Mouse (Mus musculus): Measurements from ENCODE around the gene Ube2cbp.

Gene Ube2cbp

DNA sequence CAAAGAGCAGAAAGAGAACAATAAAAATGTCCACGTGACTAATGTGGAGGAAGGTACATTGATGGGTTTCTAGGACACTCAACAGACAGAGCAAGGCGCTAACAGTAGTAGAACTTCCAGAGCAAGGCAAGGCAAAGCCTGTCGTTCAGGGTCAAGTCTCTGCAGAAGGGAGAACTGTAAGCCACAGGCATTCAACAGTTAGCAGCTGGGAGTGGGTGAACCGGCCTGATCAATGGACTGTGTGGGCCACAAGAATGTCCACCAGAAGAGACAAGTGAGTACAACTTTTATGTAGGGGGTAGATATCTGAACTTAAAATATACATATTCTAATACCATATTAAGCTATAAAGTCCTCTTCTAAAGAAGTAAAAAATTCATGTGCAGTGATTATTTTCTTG is 41.4 kb downstream of the Ube2cbp start:
- DNase-seq (ENCODE audit: low spot score) = no peak

DNA sequence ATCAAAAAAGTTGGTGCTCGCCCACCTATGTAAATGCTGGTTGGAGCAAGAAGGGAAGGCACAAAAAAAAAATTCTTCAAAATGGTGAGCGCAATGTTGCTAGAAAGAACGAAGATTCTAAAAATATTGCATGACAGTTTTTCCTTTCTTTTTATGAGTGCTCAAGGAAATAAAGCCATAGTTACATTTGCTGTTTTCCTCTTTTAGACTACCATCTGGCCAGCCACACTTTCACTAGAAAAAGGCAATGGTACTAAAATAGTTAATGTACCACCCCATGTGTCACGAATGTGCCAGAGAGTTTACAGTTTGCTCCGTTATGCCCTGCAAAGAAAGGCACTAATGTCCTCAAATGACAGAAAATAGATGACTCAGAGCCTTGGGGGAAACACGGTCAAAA is 45.4 kb downstream of the Ube2cbp start:
- DNase-seq (ENCODE audit: low spot score) = no peak

DNA sequence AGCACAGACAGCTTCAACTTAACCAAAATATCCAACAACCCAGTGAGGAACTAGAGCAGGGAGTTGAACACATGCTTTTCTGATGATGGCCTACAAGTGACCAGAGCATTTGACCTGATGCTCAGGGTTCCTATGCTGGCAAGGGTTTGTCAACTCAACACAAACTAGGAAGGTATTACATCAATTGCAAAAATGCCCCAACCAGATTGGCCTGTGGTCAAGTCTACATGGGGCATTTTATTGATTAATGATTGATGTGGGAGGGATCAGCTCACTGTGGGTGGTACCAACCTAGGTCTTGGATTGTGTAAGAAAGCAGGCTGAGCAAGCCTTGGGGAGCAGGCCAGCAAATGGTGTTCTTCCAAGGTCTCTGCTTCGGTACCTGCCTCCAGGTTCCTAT is 46.8 kb downstream of the Ube2cbp start:
- DNase-seq (ENCODE audit: low spot score) = no peak

DNA sequence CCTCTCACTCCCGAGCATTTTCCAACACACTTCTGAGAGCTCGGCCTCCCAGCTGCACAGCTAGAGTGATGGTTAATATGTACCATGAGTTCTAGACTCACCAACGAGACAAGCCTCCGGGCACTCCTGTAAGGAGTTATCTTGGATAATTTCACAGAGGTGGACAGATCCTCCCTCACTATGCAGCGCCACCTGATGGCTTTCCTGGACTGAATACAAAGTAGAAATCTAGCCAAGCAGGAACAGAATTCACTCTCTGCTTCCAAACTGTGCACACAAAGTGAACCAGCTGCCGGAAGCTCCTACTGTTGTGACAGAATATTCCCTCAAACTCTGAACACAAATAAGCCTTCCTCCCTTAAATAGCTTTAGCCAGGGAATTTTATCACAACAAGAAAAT is 69.0 kb downstream of the Ube2cbp start:
- DNase-seq (ENCODE audit: low spot score) = no peak

DNA sequence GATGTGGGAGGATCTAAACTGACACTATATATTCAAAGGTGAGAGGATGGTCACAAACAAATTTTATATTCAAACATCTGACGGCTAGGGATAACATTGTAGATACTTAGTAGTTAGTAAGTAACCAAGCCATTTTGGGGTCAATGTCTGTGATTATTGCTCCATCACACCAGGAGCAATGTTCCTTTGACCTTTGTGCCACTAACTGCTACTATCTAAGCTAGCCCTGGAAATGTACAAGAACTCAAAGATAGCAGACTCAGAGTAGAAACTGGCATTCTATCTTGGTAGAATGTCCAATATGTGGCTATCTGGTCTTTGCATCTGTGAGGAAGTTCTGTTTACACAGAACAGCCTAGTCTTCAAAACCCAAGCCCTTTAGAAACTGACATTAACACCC is 69.7 kb downstream of the Ube2cbp start:
- DNase-seq (ENCODE audit: low spot score) = no peak

DNA sequence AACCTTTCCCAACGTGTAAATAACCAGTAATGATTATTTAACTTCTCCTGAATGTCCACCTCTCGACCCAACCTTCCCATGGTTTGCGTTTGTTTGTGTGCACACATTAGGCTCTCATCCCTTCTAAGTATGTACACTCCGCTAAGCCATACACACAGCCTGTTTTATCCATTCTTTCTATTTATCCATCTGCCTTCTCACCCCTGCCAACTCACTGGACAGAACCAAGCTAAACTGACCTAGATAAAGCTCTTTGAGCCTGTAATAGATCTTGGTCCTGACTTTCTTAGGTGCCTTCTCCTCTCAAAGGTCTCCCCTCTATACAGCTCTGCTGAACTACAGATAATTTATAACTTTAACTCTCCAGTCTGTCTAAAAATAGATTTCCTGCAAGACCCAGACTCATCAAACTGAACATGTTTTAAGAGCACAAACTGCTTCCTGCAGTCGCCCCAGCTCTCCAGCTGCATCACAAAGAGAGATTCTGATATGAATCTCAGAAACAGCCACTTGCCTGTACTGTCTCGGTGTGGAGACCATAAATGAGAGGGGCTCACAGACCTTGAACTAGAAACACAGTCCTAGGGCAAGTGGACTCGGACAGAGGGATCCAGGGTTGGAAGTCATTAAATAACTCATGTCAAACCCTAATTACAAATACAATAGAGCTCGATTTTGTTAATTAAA is 71.0 kb downstream of the Ube2cbp start:
- DNase-seq (ENCODE audit: low spot score) = no peak

DNA sequence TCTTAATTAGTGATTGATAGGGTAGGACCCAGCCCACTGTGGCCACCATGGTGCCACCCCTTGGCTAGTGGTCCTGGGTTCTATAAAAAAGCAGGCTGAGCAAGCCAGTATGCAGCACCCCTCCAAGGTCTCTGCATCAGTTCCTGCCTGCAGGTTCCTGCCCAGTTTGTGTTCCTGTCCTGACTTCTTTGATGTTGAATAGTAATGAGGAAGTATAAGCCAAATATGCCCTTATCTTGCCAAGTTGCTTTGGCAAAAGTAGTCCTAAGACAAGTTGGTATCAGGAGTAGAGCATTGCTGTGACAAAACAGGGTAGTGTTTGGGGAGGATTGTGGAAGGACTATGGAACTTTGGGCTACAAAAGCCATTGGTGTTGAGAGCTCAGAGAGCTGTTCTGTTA is 73.3 kb downstream of the Ube2cbp start:
- DNase-seq (ENCODE audit: low spot score) = no peak

DNA sequence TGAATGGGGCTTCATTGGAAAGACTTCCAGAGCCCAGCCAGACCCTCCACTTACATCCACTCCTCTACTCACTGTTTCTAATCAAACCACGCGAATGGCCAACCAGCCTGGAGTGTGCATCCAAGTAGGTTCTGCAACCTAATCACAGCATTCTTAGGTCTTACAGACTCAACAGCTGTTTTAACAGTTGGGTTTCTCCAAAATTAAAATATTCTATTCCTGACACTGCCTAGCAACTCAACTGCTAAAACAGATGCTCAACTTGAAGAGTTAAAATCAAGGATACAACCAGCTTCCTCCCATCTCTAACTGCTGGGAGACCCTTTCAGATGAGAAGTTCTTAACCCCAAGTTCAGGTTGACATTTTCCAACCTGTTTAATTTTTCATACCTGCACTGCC is 74.0 kb downstream of the Ube2cbp start:
- no peak for DNase-seq (ENCODE audit: low spot score)

DNA sequence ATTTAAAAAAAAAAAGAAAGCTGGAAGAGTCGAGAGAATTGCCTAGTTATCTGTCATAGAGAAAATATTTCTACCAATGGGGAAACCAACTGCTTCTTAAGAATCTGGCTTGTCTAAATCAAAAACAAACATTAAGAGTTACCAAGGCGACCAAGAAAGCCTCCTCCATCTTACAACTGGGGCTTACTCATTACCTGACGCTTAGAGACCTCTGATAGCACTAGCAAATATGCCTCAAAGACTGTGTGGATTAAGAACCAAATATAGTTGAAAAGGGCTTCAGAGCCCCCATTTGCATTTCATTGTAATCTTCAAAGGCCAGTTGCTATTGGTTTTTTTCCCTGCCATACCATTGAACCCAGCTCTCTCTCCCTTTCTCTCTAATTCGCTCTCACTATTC is 76.2 kb downstream of the Ube2cbp start:
- DNase-seq (ENCODE audit: low spot score) = no peak

DNA sequence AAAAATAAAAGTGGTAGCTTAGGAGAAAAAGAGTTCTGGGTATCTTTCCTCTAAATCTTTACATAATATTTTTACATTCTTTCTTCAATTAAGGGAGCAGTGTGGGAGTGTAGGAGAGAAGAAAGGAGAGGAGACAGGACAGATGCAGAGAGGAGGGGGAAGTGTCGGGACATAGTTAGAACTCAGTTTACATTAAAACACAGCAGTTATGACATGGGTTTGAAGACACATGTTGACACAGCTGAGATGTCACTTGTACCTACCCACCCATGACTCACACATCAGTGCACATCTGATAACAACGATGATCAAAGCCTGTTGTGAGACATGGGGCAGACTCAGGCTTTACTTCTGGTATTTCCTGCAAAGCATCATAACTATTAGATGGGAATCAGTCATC is 87.8 kb downstream of the Ube2cbp start:
- DNase-seq (ENCODE audit: low spot score) = no peak

DNA sequence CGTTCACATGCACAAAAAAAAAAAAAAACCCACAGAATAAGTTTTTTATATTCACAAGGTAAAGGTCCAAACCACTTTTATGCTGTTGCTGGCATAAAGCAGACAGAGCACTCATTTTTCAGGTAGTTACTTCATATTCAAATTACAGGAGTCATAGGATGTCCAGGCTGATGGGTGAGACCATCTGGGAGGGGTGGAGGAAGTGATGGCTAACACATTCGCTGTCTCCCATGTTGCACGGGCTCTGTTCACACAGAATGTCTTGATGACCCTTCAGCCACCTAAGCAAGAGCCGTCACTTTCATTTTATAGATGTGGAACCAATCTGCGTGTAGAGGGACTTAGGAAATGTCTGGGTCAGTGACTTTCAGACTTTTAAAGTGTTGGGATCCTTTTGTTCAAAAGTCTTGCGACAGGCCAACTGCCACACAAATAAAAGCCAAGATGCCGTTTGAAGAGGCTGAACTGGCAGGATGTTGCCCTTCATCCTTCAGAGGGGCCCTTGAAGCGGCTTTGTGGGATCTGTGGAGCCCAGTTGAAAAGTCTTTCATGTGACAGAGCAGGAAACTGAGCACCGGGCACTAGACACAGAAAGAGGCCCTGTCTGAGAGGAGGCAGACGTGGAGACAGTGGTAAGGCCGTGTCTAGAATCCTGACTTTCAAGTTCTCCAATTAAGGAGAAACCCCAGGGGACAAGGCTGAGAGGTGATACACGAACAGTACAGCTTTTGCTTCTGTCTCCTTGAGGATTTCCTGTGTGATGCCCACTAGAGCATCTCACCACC is 91.8 kb downstream of the Ube2cbp start:
- no peak for DNase-seq (ENCODE audit: low spot score)

DNA sequence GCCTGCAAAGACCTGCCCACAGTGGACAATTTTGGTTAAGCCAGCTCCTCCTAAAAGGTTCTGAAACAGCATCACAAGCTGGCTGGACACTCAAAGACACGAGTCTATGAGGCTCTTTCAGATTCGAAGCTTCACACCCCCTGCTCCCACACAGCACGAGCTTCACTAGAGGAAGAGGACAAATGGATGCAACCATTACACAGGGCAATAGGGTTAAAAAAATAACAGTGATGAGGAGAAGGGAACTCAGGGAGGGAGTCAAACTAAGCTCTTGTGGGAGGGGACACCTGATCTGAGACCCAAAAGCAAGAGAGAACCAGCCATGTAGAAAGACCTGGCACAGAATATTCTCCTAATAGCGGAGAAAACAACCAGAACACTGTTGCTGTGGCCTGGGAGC is 95.5 kb downstream of the Ube2cbp start:
- no peak for DNase-seq (ENCODE audit: low spot score)

DNA sequence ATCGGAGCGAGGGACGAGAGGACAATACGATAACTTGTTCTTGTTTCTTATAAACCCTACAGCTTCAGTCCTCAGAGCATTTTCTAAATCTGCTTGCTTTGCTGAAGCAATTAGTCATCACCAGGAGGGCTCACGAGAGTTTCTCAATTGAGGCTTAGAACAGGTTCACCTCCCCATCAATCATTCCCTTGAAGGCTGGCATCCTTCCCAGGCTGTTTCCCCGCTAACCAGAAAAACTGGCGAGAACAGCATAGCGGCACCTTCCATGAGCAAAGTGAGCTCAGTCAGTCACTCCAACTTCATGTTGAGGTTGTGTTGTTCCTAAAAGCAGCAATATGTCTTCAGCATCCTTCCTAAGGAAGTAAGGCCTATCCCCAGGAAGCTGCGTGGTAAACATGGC is 104.2 kb downstream of the Ube2cbp start:
- DNase-seq (ENCODE audit: low spot score) = peak; percentile 63

DNA sequence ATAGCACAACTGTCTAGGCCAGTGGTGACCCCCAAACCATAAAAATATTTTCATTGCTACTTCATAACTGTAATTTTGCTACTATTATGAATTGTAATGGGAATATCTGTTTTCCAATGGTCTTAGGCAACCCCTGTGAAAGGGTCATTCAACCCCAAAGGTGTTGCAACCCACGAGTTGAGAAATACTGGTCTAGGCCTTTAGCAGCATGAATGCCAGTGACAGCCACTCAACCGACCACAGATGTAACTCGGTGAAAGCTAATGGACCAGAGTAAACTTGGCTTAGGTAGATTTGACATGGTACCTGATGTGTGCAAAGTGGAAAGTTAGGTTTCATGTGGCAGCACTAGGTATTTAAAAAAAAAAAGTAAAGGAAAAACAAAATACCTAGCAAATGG is 108.9 kb downstream of the Ube2cbp start:
- DNase-seq (ENCODE audit: low spot score) = no peak

DNA sequence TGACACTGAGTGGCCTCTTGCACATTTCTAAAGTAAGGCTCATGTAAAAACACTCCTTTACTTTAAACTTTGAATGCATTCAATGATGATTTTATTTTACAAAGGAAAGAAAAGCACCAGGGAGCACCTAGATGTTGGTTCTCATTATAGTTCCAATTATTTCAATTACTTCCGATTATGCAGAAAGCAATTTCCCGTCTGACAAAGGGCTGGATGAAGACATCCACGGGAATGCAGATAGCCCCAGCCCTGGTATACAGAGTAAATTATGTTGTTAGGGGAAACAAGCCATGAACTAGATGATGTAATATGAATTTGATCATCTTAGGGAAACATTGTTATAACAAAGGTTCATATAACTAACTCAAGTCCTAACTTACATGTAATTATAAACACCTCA is 113.3 kb downstream of the Ube2cbp start:
- DNase-seq (ENCODE audit: low spot score) = no peak

DNA sequence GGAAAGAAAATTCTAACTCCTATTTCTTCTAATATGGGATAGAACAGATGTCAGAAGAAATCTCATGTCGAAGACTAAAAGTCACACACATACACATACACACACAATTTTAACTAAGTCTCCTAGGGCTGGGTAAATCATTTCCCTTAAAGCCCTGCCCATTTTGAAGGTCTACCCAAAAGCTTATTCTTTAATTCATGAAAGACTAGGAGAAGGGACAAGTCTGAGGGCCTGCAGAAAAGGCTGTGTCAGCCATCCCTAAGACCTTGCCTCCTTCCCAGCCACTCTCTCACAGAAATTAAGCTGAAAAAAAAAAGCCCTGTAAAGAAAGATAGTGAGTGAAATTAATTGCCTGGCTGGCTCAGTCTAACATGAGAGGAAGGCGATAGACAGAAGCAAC is 128.0 kb downstream of the Ube2cbp start:
- no peak for DNase-seq (ENCODE audit: low spot score)

DNA sequence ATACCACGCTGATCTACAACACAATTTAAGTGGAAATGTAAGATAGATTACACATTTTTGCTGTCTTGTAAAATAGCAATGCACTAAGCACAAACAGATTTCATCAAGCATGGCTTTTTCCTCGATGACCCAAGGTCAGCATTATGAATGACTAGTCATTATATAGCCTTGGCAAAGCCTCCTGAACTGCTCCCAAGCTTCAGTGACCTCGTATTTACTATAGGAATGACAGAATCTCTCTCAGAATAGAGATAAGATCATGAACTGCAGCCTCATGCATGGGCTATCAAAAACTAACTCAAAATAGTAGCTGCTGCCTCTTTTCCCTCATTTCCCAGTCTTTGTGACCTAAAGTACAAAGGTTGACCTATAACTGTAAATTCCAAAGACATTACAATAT is 128.4 kb downstream of the Ube2cbp start:
- no peak for DNase-seq (ENCODE audit: low spot score)

DNA sequence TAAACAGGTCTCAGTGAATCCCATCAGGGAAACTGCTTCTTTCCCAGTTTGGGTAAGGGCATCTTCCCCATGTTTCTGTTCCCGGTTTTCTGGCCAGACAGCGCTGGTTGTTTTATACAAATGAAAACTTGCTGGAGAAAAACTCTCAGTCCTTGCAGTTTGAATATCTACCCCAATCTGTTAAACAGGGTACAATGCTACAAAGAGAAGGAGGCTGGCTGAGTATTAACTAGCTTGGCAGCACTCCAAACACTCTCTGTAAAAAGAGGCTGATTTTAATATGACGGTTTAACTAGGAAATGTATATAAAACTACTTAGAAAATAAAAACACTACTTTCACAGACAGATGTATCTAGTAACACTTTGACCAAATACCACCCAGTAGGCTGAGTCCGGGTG is 129.2 kb downstream of the Ube2cbp start:
- DNase-seq (ENCODE audit: low spot score) = no peak

DNA sequence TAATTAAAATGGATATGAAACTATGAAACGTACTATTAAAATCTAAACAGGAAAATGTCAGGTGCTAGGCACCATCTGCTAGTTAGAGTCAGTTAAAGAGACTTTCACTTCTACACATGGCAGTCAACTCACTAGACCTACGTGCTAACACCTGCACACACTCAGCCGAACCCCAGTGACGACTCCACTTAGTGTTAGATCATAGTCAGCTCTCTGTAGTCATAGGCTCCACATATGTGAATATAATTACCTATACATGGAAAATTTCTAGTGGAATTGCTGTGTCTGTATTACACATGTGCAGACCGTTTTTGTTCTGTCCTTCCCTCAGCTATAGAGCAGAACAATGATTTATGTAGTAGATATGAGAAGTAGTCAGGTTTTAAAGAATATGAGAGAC is 130.4 kb downstream of the Ube2cbp start:
- no peak for DNase-seq (ENCODE audit: low spot score)

DNA sequence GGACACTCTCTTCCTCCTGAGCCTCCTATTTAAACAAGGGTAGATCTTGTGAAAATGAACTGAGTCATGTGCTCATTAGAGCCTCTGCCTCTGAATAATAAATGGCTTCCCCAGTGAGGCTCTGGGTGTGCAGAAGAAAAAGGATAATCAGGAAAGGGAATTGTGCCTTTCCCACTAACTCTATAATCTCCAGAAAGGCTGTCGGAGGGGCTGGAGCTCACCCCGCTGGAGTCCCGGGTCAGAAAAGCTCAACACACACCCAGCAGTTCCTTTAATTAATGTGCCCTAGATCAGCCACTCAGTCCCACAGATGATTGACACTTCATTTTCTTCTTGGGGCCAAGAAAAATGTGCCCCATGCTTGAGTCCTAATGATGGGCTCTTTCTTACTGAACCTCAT is 134.2 kb downstream of the Ube2cbp start:
- no peak for DNase-seq (ENCODE audit: low spot score)

DNA sequence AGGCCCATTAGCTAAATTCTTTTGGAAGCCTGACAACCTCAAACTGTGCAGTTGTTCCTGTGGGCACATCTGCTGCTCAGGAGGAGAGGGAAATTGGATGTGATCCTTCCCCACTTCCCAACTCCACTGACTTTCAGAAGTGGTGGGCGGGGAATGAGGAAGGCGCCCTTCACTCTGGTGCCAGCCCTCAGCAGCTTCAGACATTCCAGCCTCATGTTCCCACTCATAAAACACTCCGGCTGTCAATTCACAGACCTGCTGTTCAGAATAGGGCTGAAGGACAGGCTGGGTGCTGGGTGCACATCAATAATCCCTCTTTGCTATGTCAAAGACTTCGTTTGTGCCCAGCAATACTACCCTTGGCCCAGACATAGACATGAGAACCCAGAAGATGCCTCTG is 136.5 kb downstream of the Ube2cbp start:
- no peak for DNase-seq (ENCODE audit: low spot score)

DNA sequence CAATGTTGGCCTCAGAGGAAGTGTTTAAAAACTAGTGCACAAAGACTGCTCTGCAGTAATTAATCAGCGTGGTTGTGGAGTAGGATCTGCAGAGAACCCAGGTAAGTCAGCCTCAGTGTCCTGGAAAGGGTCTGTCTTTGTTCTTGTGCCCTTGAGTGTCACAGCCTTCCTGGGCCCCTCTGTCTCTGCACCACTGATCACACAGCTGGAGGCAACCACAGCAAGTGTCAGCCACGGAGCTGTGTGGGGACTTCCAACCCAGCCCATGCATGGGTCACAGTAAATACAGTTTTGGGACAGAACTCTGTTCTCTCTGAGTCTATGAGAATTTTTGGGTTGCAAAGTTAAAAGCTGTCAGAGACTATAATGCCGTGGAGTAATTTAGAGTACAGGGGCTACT is 137.4 kb downstream of the Ube2cbp start:
- DNase-seq (ENCODE audit: low spot score) = no peak

DNA sequence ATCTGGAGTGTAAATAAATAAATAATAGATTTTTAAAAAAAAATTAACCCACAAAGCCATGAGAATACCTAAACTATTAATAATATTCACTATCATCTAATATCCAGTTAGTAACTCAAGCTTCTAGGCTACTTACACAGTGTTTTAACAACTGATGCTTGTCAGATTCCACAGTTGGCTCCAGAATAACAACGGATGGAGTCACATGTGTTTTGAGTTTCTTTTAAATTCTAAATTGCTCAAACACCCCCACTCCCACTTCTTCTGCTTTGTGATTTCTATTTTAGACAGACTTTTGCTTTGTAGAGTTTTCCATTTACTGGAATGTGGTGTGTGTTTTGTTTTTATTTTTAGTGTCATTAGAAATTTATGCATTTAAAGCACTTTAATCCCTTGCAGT is 140.0 kb downstream of the Ube2cbp start:
- no peak for DNase-seq (ENCODE audit: low spot score)

DNA sequence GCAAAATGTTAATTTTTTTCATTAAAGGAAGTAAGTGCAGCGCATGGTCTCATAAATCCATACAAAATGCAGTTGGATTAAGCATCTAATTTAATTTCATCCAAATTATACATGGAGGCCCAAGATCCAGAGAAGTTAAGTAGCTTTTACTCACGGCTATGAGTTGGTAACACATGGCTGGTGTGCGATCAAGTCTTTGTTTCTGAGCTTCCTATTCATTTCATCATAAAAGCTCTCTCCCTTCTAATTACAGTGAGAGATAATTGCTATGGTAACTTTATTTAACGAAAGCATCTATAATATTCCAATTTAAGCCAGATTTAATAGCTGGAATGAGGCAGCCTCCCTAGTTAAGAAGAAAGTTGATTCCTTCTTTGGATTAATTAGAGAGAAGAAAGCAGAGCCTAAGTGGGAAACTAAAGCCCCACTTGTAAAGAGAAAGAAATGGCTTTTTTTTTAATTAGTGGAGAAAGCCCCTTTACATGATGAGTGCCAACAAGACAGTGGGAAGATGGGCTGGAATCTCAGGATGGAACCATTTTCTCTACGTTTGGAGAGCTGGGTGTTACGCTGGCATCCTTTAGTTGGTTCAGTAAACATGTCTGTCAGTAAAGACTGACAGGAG is 145.1 kb downstream of the Ube2cbp start:
- DNase-seq (ENCODE audit: low spot score) = no peak
